Mouse (Mus musculus) C2C12 (cell line): ENCODE measurements around the gene Aar2.
A peak's percentile ranks its signal among the peaks of the same experiment; 100 is the strongest.

ENCODE experiments used
- CTCF ChIP-seq: IDR thresholded peaks from one replicate; pipeline ENCODE4 v1.5.1; 2011; ENCODE audit not compliant: control insufficient read depth, insufficient read depth, insufficient read length
- MAX ChIP-seq: IDR thresholded peaks from one replicate; pipeline ENCODE4 v1.6.1; 2011; ENCODE audit warnings: mild to moderate bottlenecking, control low read depth
- USF1 ChIP-seq: IDR thresholded peaks from one replicate; pipeline ENCODE4 v1.6.1; 2011; ENCODE audit warnings: low read depth, mild to moderate bottlenecking, control low read depth, moderate library complexity

DNA sequence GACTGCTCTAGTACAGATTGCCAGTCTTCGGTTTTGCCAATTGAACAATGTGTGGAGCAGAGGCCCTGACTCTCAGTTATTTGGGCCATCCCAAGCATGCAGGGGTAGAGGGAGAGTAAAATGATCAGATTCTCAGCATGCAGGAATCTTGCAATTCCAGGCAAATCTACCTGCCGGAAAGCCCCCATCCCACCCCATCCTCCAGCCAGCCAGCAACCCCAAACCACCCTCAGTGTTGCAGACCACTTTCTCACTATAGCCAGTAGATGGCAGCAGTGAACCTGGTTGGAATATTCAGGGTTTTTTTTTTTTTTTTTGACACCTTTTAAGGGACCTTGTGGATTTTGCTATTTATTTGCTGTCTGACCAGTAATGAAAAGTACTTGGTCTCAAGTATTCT is 17.7 kb upstream of the Aar2 start:
- TF ChIP-seq CTCF (peak; percentile 36), USF1 (no peak), MAX (no peak)
